Mouse (Mus musculus) adrenal gland, postnatal 4 days (tissue): ENCODE results near the gene Rad18. TPM values are rescaled to one million over a fixed set of nuclear protein-coding genes. Genes with fewer than 3 reads are reported as not detected.

Source experiments
- DNase-seq, 2 experiments: peaks; one replicate each; pipeline ENCODE4 v3.0.0; 2021 to 2022; ENCODE audit warnings: low spot score in 2 of 2, mixed read lengths in 2 of 2
- total RNA-seq, 2 experiments: library from RNA; stranded (reverse); gene quantifications; 2 replicates each; pipeline ENCODE4 v1.2.3; 2021

Gene Rad18
- total RNA-seq, 2 experiments from 2014 or later = 14.8 to 16.0 TPM

GRCm38 (mm10) chr6:112686485-112686884 is 10.0 kb downstream of the Rad18 start:
- no peak for DNase-seq

DNA sequence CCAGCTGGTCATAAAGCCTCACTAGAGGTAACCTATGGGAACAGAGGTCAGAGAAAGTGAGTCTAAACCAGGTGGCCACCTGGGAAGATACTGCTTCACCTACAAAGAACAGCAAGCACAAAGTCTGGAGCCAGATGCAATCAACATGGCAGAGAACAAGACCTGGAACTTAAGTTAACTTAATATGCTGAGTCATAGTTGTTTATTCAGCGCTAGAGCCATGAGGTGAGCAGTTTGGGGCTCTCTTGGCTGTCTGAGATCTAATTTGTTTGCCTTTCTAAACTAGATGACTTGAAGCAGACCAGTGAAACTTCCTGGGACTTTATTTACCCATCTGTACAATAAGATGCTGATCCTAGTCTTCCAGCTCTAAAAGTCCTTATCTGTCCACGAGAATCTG is 12.4 kb downstream of the Rad18 start:
- no peak for DNase-seq

GRCm38 (mm10) chr6:112632071-112632470 is 64.4 kb downstream of the Rad18 start:
- DNase-seq = no peak

DNA sequence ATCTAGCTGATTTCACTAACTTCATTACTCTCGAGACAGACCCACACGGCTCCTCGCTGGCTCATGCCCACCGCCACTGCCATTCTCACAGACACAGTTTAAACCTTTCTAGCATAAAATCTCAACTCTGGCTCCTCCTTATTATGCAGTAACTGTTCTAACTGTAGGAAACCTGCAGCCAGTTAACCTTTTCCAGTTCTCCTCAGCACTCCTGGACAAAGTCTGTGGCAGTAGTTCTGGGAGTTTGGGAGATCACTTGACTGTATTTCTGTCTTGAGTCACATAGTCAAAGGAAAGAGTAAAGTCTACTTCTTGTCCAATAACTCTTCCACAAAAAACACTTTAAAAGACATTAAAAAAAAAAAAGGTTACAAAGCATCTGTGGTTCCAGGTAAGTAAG is 66.2 kb downstream of the Rad18 start:
- no peak for DNase-seq

- DNase-seq = no peak
Measured at GRCm38 (mm10) chr6:112628301-112628700, 68.2 kb downstream of the Rad18 start.

DNA sequence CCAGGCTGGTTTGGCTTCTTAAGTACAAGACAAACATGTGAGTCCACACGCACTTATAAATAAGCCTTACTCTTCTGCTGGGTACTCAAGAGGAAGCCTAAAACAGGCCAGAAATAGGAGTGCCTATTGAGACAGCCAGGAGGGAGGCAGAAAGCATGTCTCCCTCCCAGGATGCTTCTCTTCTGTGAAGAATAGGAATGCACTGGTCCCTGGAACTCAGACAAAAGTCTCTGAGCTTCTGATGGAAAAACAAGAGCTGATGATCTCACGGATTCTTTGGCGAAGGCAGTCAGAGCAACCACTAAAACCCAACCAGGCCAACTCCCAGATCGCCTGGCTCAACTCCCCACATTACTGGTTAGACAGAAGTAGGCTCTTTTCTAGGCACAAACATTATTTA is 74.2 kb downstream of the Rad18 start:
- DNase-seq = no peak

DNA sequence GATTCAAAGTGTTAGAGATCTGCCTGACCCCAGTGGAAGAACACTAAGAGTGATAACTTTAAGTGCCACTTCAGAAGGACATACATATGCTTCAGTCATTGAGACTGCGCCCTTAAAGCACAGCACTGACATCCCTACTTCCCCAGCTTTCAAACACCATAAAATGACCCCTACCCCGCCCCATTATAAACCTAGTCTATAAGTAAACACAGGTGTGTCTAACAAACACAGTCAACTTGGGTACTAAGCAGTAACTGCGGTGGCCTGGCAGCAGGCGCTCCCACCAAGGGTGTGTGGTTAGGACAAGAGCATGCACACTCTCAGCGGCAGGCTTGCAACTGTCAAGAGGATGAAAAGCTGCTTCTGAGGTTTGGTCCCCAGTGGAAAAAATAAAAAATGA is 76.5 kb downstream of the Rad18 start:
- no peak for DNase-seq

DNA sequence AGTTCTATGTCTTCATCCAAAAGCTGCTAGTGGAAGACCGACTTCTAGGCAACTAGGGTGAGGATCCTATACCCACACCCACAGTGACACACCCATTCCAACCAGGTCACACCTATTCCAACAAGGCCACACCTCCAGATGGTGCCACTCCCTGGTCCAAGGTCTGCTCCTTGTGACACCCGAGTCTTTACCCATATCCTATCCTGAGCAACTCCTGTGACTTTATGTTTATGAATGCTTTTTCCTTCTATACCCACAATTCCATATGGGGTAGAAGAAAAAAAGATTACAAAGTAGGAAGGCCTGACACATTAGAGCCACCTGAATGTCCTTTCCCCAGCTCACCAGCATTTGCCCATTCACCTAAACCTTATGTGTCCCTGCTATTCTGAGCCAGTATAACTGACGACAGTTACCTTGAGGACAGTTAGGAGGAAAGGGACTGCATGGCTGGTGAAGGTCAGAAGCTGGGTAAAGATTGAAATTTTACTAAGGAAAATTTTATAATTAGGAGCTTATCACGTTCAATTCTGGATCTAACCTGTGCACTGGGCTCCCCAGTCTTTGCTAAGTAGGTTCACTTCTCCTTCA is 78.7 kb downstream of the Rad18 start:
- DNase-seq = no peak

DNA sequence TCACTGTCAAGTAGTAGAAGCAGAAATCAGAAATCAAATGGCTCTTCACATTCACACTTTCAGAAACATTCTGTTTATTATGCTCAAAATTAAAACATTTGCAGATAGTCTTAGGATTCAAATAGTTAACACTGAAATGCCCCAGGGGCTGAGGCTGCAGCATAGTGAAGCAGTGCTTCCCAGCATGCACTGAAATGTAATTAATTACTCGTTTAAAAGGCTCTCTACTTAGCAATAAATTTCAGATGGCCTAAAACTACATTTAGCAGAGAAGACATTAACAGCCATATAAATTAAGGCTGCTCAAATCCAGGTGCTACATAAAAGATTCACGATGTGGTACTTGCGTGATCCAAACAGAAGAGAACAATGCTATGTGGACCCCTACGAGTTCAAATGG is 87.5 kb downstream of the Rad18 start:
- DNase-seq = no peak

- DNase-seq = no peak
Measured at GRCm38 (mm10) chr6:112603866-112604265, 92.6 kb downstream of the Rad18 start.

GRCm38 (mm10) chr6:112594971-112595370 is 101.5 kb downstream of the Rad18 start:
- DNase-seq = no peak

- no peak for DNase-seq
Measured at GRCm38 (mm10) chr6:112587912-112588311, 108.6 kb downstream of the Rad18 start.

DNA sequence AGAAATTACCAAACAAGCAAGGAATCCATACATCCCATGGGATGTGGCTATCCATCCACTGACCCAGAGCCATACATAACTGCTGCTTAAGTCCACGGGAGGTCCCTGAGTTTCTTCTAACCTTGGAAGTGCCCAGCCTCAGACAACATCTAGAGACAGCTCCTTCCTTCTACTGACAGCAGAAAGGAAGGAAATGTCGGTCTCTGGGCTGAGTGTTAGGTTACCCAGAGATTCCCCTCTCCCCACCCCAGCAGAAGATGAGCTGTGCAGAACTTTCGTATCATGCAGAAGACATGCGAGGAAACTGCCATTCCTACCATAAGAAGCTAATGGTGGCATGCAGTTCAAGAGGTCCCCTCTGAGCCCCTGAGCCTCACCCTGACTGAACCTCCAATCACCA is 109.5 kb downstream of the Rad18 start:
- DNase-seq = no peak

DNA sequence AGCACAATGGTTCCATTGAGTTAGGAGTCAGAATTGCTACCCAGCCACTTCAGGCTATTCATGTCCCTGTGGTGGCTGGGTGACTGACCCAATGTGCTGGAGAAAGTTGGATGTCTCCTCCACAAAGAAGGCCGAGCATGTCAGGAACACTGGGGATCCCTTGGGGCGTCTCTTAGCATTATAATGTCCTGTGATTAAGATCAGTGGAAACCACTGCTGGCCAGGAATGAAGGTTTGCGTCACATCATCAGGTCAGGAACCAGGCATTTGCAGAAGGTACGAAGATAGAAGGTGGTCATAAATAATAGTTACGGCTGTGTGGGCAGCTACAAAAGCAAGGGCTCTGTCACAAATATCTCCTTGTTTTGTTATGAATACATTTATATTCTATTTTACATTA is 111.5 kb downstream of the Rad18 start:
- DNase-seq = no peak

- DNase-seq = no peak
Measured at GRCm38 (mm10) chr6:112582022-112582421, 114.5 kb downstream of the Rad18 start.

- DNase-seq = no peak
Measured at GRCm38 (mm10) chr6:112577198-112577597, 119.3 kb downstream of the Rad18 start.

DNA sequence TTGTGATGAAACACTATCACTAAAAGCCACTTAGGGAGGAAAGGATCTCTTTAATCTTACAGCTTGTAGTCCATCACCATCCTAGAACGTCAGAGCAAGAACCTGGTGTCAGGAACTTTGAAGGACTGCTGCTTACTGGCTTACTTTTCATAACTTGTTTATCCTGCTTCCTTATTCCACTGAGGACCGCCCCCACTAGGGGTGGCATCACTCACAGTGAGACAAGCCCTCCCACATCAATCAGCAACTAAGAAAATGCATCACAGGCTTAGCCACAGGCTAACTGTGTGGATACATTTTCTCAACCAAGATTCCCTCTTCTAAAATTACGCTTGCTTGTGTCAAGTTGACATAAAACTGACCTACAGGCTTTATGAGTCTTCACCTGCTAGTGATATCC is 121.9 kb downstream of the Rad18 start:
- DNase-seq = no peak

- no peak for DNase-seq
Measured at GRCm38 (mm10) chr6:112570413-112570812, 126.1 kb downstream of the Rad18 start.

Other genes with a start within 250 kb of the Rad18 start
- 1 to 10 TPM; 2.8 to 7.4 TPM for gene Cav3, start 237.2 kb downstream of the Rad18 start, total RNA-seq
- 10 to 100 TPM; 53.4 to 66.5 TPM for gene Oxtr, start 206.7 kb downstream of the Rad18 start, total RNA-seq